Comparison of ENCODE assay signal across 12 mouse cellular contexts in genomic region chr2:59699893-59700292, GRCm38 (mm10).
DNase-seq lines count a peak whose midpoint lies in the region; ATAC-seq and TF ChIP-seq lines count a peak whose summit lies in the region.
"Had no signal": no experiment of that assay in that cellular context is flagged by ENCODE, and none has a peak within 500 bp of the region (broad histone marks: within the 10 kb centered on the region; RNA-seq: fewer than 3 reads in every experiment).

No protein-coding gene starts in this region.

- H3K9ac ChIP-seq in ES-Bruce4 (ENCODE audit: low read depth, poor library complexity, severe bottlenecking): no peak overlapping the region
- no peak overlapping the region for H3K9ac ChIP-seq in embryonic facial prominence, embryonic 13.5 days
- H3K9ac ChIP-seq: liver, embryonic 13.5 days had no signal

- intact Hi-C loops in left cerebral cortex, postnatal 10 days (cut with DNase I): no loop called here

- TF ChIP-seq POLR2A in ES-Bruce4 (IDR thresholded peaks at IDR 0.05; ENCODE audit: insufficient read depth, low read length): no peak

- no peaks in the 10 kb centered on the region for H3K36me3 ChIP-seq in ES-Bruce4 (ENCODE audit: control insufficient read depth, insufficient read depth, low read length, poor library complexity, severe bottlenecking)
- H3K36me3 ChIP-seq in embryonic facial prominence, embryonic 13.5 days: 0 out of 2 replicates have a peak, but pooled peaks cover 7% of the 10 kb centered on the region
- H3K36me3 ChIP-seq: liver, embryonic 13.5 days had no signal

- H3K27ac ChIP-seq in ES-Bruce4 (ENCODE audit: insufficient read depth, low read length): peak overlapping the region; percentile 12; the same call in 1 of the 2 replicates
- H3K27ac ChIP-seq in embryonic facial prominence, embryonic 13.5 days: no peak overlapping the region
- H3K27ac ChIP-seq: left cerebral cortex, adult 2 months; liver, embryonic 13.5 days; stomach, postnatal 0 days had no signal

- TF ChIP-seq EP300 in ES-Bruce4 (IDR thresholded peaks at IDR 0.05; ENCODE audit: insufficient read depth, low read depth, low read length): no peak

- peak; percentile 81 for DNase-seq in cerebellum, adult 11-12 months
- DNase-seq in kidney, postnatal 10 days: peak; percentile 73
- no peak for DNase-seq in ovary, postnatal 36 days (ENCODE audit: low spot score)
- DNase-seq in gastrocnemius, adult 18-20 months (ENCODE audit: low spot score): no peak
- DNase-seq in urinary bladder, postnatal 25 days (ENCODE audit: low spot score): no peak
- no peak for DNase-seq in left cerebral cortex, postnatal 10 days (ENCODE audit: extremely low spot score in 1 of 2, low spot score in 2 of 2)
- DNase-seq: liver, embryonic 13.5 days had no signal

- WGBS in embryonic facial prominence, embryonic 13.5 days: 42% methylated on average over 9 of the region's 9 CpGs

- no peak overlapping the region for H3K4me3 ChIP-seq in ES-Bruce4 (ENCODE audit: low read depth, low read length)
- no peak overlapping the region for H3K4me3 ChIP-seq in embryonic facial prominence, embryonic 13.5 days
- H3K4me3 ChIP-seq: heart, embryonic 10.5 days; left cerebral cortex, adult 2 months; liver, embryonic 13.5 days had no signal

- 0 out of 2 replicates have a peak, but pooled peaks have one; percentile 48 for ATAC-seq in embryonic facial prominence, embryonic 13.5 days (ENCODE audit: insufficient number of reproducible peaks, insufficient read depth, low FRiP score, low TSS enrichment, low read depth)

- no peaks in the 10 kb centered on the region for H3K9me3 ChIP-seq in ES-Bruce4 (replicated peaks; ENCODE audit: control insufficient read depth, insufficient read depth, low read length, poor library complexity, severe bottlenecking)
- H3K9me3 ChIP-seq in embryonic facial prominence, embryonic 13.5 days: no peaks in the 10 kb centered on the region
- H3K9me3 ChIP-seq: heart, embryonic 10.5 days; liver, embryonic 13.5 days had no signal

- TF ChIP-seq CTCF in ES-Bruce4 (IDR thresholded peaks at IDR 0.05; ENCODE audit: low read depth, low read length): no peak

- H3K27me3 ChIP-seq in ES-Bruce4 (ENCODE audit: control insufficient read depth, insufficient read depth, low read length, poor library complexity, severe bottlenecking): no peaks in the 10 kb centered on the region
- no peaks in the 10 kb centered on the region for H3K27me3 ChIP-seq in embryonic facial prominence, embryonic 13.5 days
- H3K27me3 ChIP-seq: liver, embryonic 13.5 days had no signal

- H3K4me1 ChIP-seq in ES-Bruce4 (ENCODE audit: control insufficient read depth, insufficient read depth, low read length): peaks cover 10% of the 10 kb centered on the region
- peaks cover 30% of the 10 kb centered on the region for H3K4me1 ChIP-seq in embryonic facial prominence, embryonic 13.5 days

- H3K4me2 ChIP-seq in embryonic facial prominence, embryonic 13.5 days: no peak overlapping the region
- H3K4me2 ChIP-seq: liver, embryonic 13.5 days had no signal

Comparison
In these comparisons a context has a peak if more than half of its experiments do, and no peak if none do; other contexts are left out.
1. DNase-seq: peak in cerebellum, adult 11-12 months (single experiment) and kidney, postnatal 10 days (single experiment); none in ovary, postnatal 36 days (single experiment), gastrocnemius, adult 18-20 months (single experiment), urinary bladder, postnatal 25 days (single experiment) and left cerebral cortex, postnatal 10 days (0 of 2).